Mouse (Mus musculus): Measurements from ENCODE around the gene Gas2l3.

DNA sequence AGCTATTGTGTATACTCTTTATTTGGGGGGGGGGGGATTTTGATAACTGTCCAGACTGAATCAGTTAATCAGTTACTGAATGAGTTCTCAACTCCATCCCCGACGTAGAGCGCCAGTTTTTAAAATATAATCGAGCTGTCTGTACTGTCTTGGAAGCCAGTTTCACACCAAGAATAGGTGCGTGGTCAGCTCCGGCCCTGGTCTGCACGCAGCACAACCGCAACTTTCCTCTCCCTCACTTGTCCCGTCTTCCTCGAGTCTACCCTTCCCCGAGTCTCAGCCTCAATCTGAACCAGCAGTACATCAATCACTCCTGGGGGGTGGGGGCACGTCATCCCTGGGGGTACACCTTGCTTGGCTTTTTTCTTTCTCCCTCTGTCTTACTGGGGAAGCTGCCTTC, 8.4 kb downstream of the Gas2l3 start:
- TF ChIP-seq CHD2 (IDR thresholded peaks at IDR 0.05; ENCODE audit: low read depth, low read length) (no peak), ZC3H11A (IDR thresholded peaks at IDR 0.05; ENCODE audit: borderline replicate concordance, low read depth, low read length) (no peak), HCFC1 (IDR thresholded peaks at IDR 0.05; ENCODE audit: borderline replicate concordance, insufficient read depth, low read length) (no peak), ZNF384 (IDR thresholded peaks at IDR 0.05; ENCODE audit: low read depth, low read length) (no peak)

Data from ES-E14 (cell line).